Mouse (Mus musculus) limb, embryonic 14.5 days (tissue): ENCODE results near the gene Rasgrf2. TPM values are rescaled to one million over a fixed set of nuclear protein-coding genes. Genes with fewer than 3 reads are reported as not detected.

Experiments used
- ATAC-seq: fragments of 200-750 bp; cut with Nextera tagmentation; 2 replicates; pipeline ENCODE4 v1.8.0; 2017; ENCODE audit warnings: low read depth, moderate number of reproducible peaks, moderate TSS enrichment; ENCODE audit not compliant: low FRiP score
- DNase-seq: peaks from one replicate; pipeline ENCODE4 v3.0.0-alpha.2; 2015; ENCODE audit warnings: low spot score
- H3K27ac ChIP-seq: fragments of 300-500 bp; sonication (generic); replicated peaks from 2 replicates; pipeline ENCODE4 v1.5.1; 2014; ENCODE audit warnings: low read depth, mild to moderate bottlenecking, low read length, moderate library complexity, mixed read lengths
- H3K27me3 ChIP-seq: fragments of 300-500 bp; sonication (generic); 2 replicates; pipeline ENCODE4 v1.6.1; 2014; ENCODE audit warnings: low read length, mixed read lengths; ENCODE audit not compliant: control insufficient read depth, insufficient read depth
- H3K36me3 ChIP-seq: fragments of 300-500 bp; sonication (generic); 2 replicates; pipeline ENCODE4 v1.6.1; 2014; ENCODE audit warnings: mild to moderate bottlenecking, low read length, moderate library complexity, mixed read lengths; ENCODE audit not compliant: control insufficient read depth, insufficient read depth
- H3K4me1 ChIP-seq: fragments of 300-500 bp; sonication (generic); 2 replicates; pipeline ENCODE4 v1.6.1; 2014; ENCODE audit warnings: antibody characterized with exemption, low read length, mixed read lengths; ENCODE audit not compliant: control insufficient read depth, insufficient read depth
- H3K4me2 ChIP-seq: fragments of 300-500 bp; sonication (generic); replicated peaks from 2 replicates; pipeline ENCODE4 v1.6.1; 2014; ENCODE audit warnings: low read depth, mild to moderate bottlenecking, low read length, moderate library complexity; ENCODE audit not compliant: severe bottlenecking
- H3K4me3 ChIP-seq: fragments of 300-500 bp; sonication (generic); replicated peaks from 2 replicates; pipeline ENCODE4 v1.5.1; 2014; ENCODE audit warnings: low read length
- H3K9ac ChIP-seq: fragments of 300-500 bp; sonication (generic); 2 replicates; pipeline ENCODE4 v1.6.1; 2014; ENCODE audit warnings: mild to moderate bottlenecking, low read depth, low read length, moderate library complexity; ENCODE audit not compliant: severe bottlenecking
- H3K9me3 ChIP-seq: fragments of 300-500 bp; sonication (generic); 2 replicates; pipeline ENCODE4 v1.6.1; 2016; ENCODE audit warnings: low read length; ENCODE audit not compliant: control insufficient read depth
- POLR2A ChIP-seq: fragments of 200-500 bp; IDR thresholded peaks from 2 replicates; pipeline ENCODE4 v1.8.0; 2012; ENCODE audit warnings: inconsistent platforms, mild to moderate bottlenecking, moderate library complexity, borderline replicate concordance; ENCODE audit not compliant: insufficient read depth, insufficient read length; ENCODE audit errors: extremely low read depth
- WGBS: fragments of 180-500 bp; shearing (Covaris S2); extraction: QIAGEN DNeasy Blood & Tissue Kit; methylation state at CpG from one replicate; pipeline ENCODE4 v1.1.7; 2014; 5-methylcytosine and 5-hydroxymethylcytosine counted together
- polyA plus RNA-seq, 2 experiments: library from polyadenylated mRNA; depleted of rRNA in 1 of 2; stranded (reverse) in 1 of 2; unstranded in 1 of 2; fragments of >200 nt; fragmentation: Nextera tagmentation in 1 of 2; extraction: Ambion mirVana in 1 of 2; gene quantifications; 2 replicates each; pipeline versions ENCODE4 v1.2.1 to v1.2.3; 2012 to 2014

Rasgrf2 gene
- polyA plus RNA-seq, 2 experiments, result 0.18 to 0.57 TPM

- no peaks in the 10 kb centered on the region for H3K36me3 ChIP-seq
- no peak overlapping the region for H3K4me2 ChIP-seq
- no peak overlapping the region for H3K27ac ChIP-seq
- no peaks in the 10 kb centered on the region for H3K27me3 ChIP-seq
- H3K9me3 ChIP-seq, result no peaks in the 10 kb centered on the region
- H3K9ac ChIP-seq, result no peak overlapping the region
- no peaks in the 10 kb centered on the region for H3K4me1 ChIP-seq
- no peak overlapping the region for H3K4me3 ChIP-seq
- no peak for TF ChIP-seq POLR2A
- no peak for DNase-seq
- ATAC-seq, result no peak
- WGBS, result 66% methylated on average over 7 of the region's 7 CpGs
These were observed 27.2 kb downstream of the Rasgrf2 start for GRCm38 (mm10) chr13:92104259-92104658.

- Histone ChIP-seq H3K27ac (no peak overlapping the region), H3K36me3 (no peaks in the 10 kb centered on the region), H3K4me3 (no peak overlapping the region), H3K9ac (no peak overlapping the region), H3K4me2 (no peak overlapping the region), H3K27me3 (no peaks in the 10 kb centered on the region), H3K4me1 (no peaks in the 10 kb centered on the region), H3K9me3 (no peaks in the 10 kb centered on the region)
- ATAC-seq (no peak), DNase-seq (no peak)
- no peak for TF ChIP-seq POLR2A
- WGBS, result 67% methylated on average over 7 of the region's 7 CpGs
These were observed 33.0 kb downstream of the Rasgrf2 start for GRCm38 (mm10) chr13:92098484-92098883.

GRCm38 (mm10) chr13:92095131-92096090 lies 36.0 kb downstream of the Rasgrf2 start:
- Histone ChIP-seq H3K9ac (no peak overlapping the region), H3K36me3 (no peaks in the 10 kb centered on the region), H3K27me3 (no peaks in the 10 kb centered on the region), H3K4me2 (no peak overlapping the region), H3K27ac (no peak overlapping the region), H3K4me1 (no peaks in the 10 kb centered on the region), H3K9me3 (no peaks in the 10 kb centered on the region), H3K4me3 (no peak overlapping the region)
- no peak for TF ChIP-seq POLR2A
- ATAC-seq, result no peak
- DNase-seq, result no peak
- 69% methylated on average over 12 of the region's 12 CpGs for WGBS

- Histone ChIP-seq H3K4me2 (no peak overlapping the region), H3K36me3 (no peaks in the 10 kb centered on the region), H3K4me1 (no peaks in the 10 kb centered on the region), H3K4me3 (no peak overlapping the region), H3K9ac (no peak overlapping the region), H3K27me3 (no peaks in the 10 kb centered on the region), H3K27ac (no peak overlapping the region), H3K9me3 (no peaks in the 10 kb centered on the region)
- WGBS, result 76% methylated on average over 6 of the region's 6 CpGs
- TF ChIP-seq POLR2A, result no peak
- ATAC-seq, result no peak
- DNase-seq, result no peak
These were observed 37.7 kb downstream of the Rasgrf2 start for GRCm38 (mm10) chr13:92093712-92094290.

GRCm38 (mm10) chr13:92073111-92073510 lies 58.3 kb downstream of the Rasgrf2 start:
- whole genome bisulfite sequencing, result 77% methylated on average over 1 of the region's 1 CpGs
- no peak for TF ChIP-seq POLR2A
- Histone ChIP-seq H3K27ac (no peak overlapping the region), H3K4me1 (no peaks in the 10 kb centered on the region), H3K4me3 (no peak overlapping the region), H3K9me3 (no peaks in the 10 kb centered on the region), H3K27me3 (no peaks in the 10 kb centered on the region), H3K4me2 (no peak overlapping the region), H3K9ac (no peak overlapping the region), H3K36me3 (no peaks in the 10 kb centered on the region)
- no peak for ATAC-seq
- peak; percentile 28 for DNase-seq
